Mouse (Mus musculus) embryonic facial prominence, embryonic 11.5 days (tissue): ENCODE data around the gene Cdan1. TPM values are rescaled to one million over a fixed set of nuclear protein-coding genes. Genes with fewer than 3 reads are reported as not detected.

ENCODE experiments used
- ATAC-seq: fragments of 200-750 bp; cut with Nextera tagmentation; replicated peaks from 2 replicates; pipeline ENCODE4 v1.8.0; 2017; ENCODE audit warnings: low read depth; ENCODE audit not compliant: insufficient number of reproducible peaks, low FRiP score, low TSS enrichment
- DNase-seq: peaks from one replicate; pipeline ENCODE4 v3.0.0-alpha.2; 2015; ENCODE audit warnings: low spot score
- H3K27ac ChIP-seq: fragments of 300-500 bp; sonication (generic); replicated peaks from 2 replicates; pipeline ENCODE4 v1.5.1; 2014; ENCODE audit warnings: mild to moderate bottlenecking, low read depth, low read length, control low read depth
- H3K27me3 ChIP-seq: fragments of 300-500 bp; sonication (generic); 2 replicates; pipeline ENCODE4 v1.6.1; 2014; ENCODE audit warnings: mild to moderate bottlenecking, low read length, moderate library complexity, mixed read lengths; ENCODE audit not compliant: control insufficient read depth, insufficient read depth
- H3K36me3 ChIP-seq: fragments of 300-500 bp; sonication (generic); replicated peaks from 2 replicates; pipeline ENCODE4 v1.6.1; 2014; ENCODE audit warnings: low read depth, mild to moderate bottlenecking, low read length, moderate library complexity, mixed read lengths; ENCODE audit not compliant: control insufficient read depth, insufficient read depth
- H3K4me1 ChIP-seq: fragments of 300-500 bp; sonication (generic); 2 replicates; pipeline ENCODE4 v1.6.1; 2014; ENCODE audit warnings: low read length, mixed read lengths; ENCODE audit not compliant: control insufficient read depth, insufficient read depth
- H3K4me2 ChIP-seq: fragments of 300-500 bp; sonication (generic); 2 replicates; pipeline ENCODE4 v1.6.1; 2014; ENCODE audit warnings: low read depth, mild to moderate bottlenecking, control low read depth, low read length, moderate library complexity
- H3K4me3 ChIP-seq: fragments of 300-500 bp; sonication (generic); 2 replicates; pipeline ENCODE4 v1.5.1; 2014; ENCODE audit warnings: low read depth, low read length, control low read depth
- H3K9ac ChIP-seq: fragments of 300-500 bp; sonication (generic); replicated peaks from 2 replicates; pipeline ENCODE4 v1.6.1; 2014; ENCODE audit warnings: mild to moderate bottlenecking, control low read depth, low read length
- H3K9me3 ChIP-seq: fragments of 300-500 bp; sonication (generic); replicated peaks from 2 replicates; pipeline ENCODE4 v1.6.1; 2016; ENCODE audit warnings: mild to moderate bottlenecking, low read length, inconsistent platforms, mixed read lengths; ENCODE audit not compliant: control insufficient read depth
- WGBS: fragments of 180-500 bp; shearing (Covaris S2); extraction: QIAGEN DNeasy Blood & Tissue Kit; methylation state at CpG from one replicate; pipeline ENCODE4 v1.1.7; 2014; 5-methylcytosine and 5-hydroxymethylcytosine counted together
- polyA plus RNA-seq: library from polyadenylated mRNA; unstranded; fragments of >200 nt; fragmentation: Nextera tagmentation; extraction: Ambion mirVana; gene quantifications from 2 replicates; pipeline ENCODE4 v1.2.1, GENCODE M21; 2014

The Cdan1 gene
- polyA plus RNA-seq, 1 experiment from 2014 or later, result 6.8 TPM

DNA sequence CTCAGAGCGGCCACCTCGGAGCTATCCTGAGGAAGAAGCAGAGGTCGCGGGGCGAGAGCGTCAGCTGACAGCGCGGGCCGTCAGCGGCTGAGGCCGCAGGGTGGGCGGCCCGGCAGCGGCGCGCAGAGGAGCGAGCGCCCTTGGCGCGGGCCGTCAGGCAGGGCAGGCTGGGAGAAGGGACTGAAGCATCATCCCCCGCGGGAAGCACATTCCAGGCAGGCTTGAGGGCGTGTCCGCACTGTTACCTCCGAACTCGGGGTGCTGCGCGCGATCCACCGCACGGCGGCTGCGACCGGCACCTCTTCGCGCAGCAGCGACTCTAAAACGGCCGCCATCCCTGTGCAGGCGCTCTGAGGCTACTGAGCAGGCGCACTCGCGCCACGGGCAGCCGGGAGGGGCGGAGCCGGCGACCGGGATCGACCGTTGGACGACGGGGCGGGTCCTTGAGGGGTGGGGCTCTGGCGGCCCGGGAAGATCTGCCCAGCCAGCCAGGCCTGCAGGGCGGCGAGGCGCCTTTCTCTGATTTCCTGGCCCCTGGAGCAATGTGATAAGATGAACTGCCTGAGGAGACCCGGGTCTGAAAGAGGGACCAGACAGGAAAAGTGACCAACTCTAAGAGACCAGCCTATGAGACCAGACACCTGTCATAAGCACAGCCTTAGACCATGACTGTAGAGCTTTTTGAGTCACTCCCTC lies 118.6 kb downstream of the Cdan1 start:
- H3K36me3 ChIP-seq, result no peaks in the 10 kb centered on the region
- peak overlapping the region; percentile 83 for H3K27ac ChIP-seq
- H3K4me2 ChIP-seq, result peak overlapping the region; percentile 91
- H3K4me3 ChIP-seq, result peak overlapping the region; percentile 84
- peak; percentile 96 for ATAC-seq
- H3K9me3 ChIP-seq, result no peaks in the 10 kb centered on the region
- H3K9ac ChIP-seq, result peak overlapping the region; percentile 93
- H3K27me3 ChIP-seq, result no peaks in the 10 kb centered on the region
- H3K4me1 ChIP-seq, result no peaks in the 10 kb centered on the region
- under 1% methylated on average over 60 of the region's 61 CpGs for WGBS
- peak; percentile 95 for DNase-seq

DNA sequence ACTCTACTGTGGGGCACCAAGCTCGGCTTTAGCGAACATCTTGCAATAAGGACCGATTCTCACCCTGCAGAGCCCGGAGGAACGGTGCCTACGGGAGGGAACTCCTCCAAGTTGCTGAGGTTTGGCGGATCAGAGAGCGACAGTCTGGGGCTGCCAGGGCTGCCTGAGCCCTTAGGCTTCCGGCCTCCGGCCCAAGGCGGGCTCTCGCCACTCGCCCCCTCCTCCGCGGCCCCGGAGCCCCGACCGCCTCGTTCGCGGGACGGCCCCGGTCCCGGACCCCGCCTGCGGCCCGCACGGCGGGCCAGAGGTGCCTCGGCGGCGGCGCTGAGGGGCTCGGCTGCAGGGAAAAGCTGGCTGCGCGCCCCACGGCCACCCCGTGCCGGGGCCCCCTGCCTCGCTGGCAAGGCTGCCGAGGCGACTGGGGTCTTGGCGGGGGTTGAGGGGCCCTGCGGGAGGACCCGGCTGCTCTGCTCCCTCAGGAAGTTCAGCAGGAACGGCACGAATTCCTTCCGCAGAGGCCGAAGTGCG lies 119.2 kb downstream of the Cdan1 start:
- H3K36me3 ChIP-seq, result no peaks in the 10 kb centered on the region
- peak overlapping the region; percentile 83 for H3K27ac ChIP-seq
- H3K27me3 ChIP-seq, result no peaks in the 10 kb centered on the region
- under 1% methylated on average over 47 of the region's 50 CpGs for WGBS
- no peaks in the 10 kb centered on the region for H3K9me3 ChIP-seq
- H3K4me3 ChIP-seq, result peak overlapping the region; percentile 84
- peak overlapping the region; percentile 93 for H3K9ac ChIP-seq
- ATAC-seq, result peak; percentile 58
- peak; percentile 18 for DNase-seq
- peak overlapping the region; percentile 91 for H3K4me2 ChIP-seq
- H3K4me1 ChIP-seq, result no peaks in the 10 kb centered on the region

DNA sequence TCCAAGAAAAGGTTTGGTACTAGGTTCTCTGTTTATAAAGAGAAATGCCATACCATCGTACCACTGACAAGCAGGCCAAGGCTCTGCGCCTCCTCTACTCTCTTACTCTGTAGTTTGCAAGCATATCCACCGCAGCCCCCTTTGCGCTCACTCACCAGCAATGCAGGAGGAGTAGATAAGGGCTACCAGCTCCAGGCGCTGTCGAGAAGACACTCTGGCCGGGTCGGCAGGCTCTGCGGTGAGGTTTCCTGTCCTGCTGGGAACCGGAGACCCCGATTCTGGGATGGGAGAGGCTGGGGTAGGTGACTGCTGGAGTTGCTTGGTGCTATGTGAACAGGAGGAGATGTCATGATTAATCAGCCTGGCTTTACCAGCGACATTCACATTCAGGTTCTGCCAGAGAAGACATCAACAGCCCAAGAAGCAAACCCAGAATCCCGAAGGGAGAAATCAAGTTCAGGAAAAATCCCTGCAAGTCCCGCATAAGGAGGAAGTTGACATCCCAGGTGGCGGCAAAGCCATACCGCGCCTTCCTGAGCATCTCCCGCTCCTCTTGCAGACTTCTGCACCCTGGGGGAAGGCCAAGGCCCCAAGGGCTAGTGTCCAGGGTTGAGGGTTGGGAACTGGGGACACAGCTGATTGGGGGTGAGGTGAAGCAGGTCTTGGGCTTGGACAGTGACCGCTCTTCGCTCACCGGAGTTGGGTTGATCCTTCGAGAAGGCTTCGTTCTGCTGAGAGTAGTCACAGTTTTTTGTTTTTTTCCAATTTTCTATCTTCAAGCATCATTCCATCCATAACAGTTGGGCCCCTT lies 119.9 kb downstream of the Cdan1 start:
- Histone ChIP-seq H3K9ac (peak overlapping the region; percentile 93), H3K27me3 (no peaks in the 10 kb centered on the region), H3K27ac (no peak overlapping the region), H3K36me3 (no peaks in the 10 kb centered on the region), H3K9me3 (no peaks in the 10 kb centered on the region), H3K4me3 (peak overlapping the region; percentile 84), H3K4me2 (peak overlapping the region; percentile 91), H3K4me1 (no peaks in the 10 kb centered on the region)
- WGBS, result 10% methylated on average over 23 of the region's 23 CpGs
- DNase-seq (peak; percentile 11), ATAC-seq (no peak)

DNA sequence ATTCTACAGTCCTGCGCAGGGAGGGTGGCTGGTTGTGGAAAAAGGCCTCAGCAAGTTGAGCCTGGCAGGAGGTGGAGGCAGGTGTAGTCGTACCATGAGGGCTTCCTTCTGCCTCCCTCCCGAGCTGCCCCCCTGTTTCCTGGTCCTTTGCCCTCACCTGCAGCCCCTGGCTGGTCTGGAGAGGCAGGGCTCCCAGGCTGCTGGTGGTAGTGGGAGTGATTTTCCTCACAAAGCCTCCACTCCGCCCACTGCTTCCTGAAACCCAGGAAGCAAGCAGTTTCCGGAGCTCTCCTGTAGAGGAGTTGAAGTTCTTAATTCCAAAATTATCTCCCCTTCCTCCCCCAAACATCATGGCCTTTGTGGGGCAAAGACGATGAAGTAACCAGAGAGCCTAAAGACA lies 125.8 kb downstream of the Cdan1 start:
- no peaks in the 10 kb centered on the region for H3K27me3 ChIP-seq
- ATAC-seq (no peak), DNase-seq (no peak)
- no peaks in the 10 kb centered on the region for H3K9me3 ChIP-seq
- no peak overlapping the region for H3K9ac ChIP-seq
- H3K36me3 ChIP-seq, result no peaks in the 10 kb centered on the region; the same call in none of the 2 replicates
- WGBS, result 87% methylated on average over 6 of the region's 6 CpGs
- H3K27ac ChIP-seq, result no peak overlapping the region
- H3K4me3 ChIP-seq, result no peak overlapping the region
- H3K4me1 ChIP-seq, result no peaks in the 10 kb centered on the region
- H3K4me2 ChIP-seq, result no peak overlapping the region

DNA sequence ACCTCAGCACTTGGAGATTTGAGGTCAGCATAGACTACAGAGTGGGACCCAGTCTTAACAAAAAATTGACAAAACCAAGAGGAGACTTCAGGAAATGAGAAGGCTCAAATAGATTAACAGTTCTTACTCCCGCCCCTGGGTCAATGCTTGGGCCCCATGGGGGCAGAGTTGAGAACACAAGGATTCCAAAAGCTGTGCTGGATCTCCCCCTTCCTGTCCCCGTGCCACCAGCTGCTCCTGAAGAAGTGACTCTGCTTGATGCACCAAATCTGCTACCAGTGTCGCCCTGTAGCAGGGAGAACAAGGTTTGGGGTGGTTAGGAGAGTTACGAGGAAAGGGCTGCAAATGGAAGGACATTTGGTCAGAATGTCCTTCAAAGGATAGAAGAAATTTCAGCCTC lies 126.3 kb downstream of the Cdan1 start:
- 81% methylated on average over 4 of the region's 4 CpGs for WGBS
- H3K36me3 ChIP-seq, result peaks cover 2% of the 10 kb centered on the region
- no peaks in the 10 kb centered on the region for H3K27me3 ChIP-seq
- ATAC-seq, result no peak
- no peaks in the 10 kb centered on the region for H3K4me1 ChIP-seq
- no peak overlapping the region for H3K4me2 ChIP-seq
- no peaks in the 10 kb centered on the region for H3K9me3 ChIP-seq
- no peak overlapping the region for H3K4me3 ChIP-seq
- no peak overlapping the region for H3K9ac ChIP-seq
- DNase-seq, result no peak
- no peak overlapping the region for H3K27ac ChIP-seq

DNA sequence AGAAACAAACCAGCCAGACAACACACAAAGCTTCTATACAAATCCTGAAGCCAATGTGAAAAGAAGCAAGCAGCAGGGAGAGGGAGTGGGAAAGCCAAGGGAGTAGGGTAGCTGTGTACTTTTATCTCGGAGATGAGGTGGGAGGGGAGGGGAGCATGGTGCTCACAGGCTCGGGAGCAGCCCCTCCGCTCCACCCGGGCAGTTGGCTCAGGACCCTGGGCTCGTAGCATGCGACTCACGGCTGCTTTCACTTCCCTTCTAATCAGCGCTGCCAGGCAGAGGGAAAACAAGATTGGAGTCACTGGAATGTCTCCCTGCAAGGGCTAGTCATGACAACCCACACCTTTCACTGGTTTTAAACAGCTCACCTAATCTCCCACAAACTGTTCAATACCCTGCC lies 127.4 kb downstream of the Cdan1 start:
- H3K9ac ChIP-seq, result no peak overlapping the region
- H3K4me3 ChIP-seq, result no peak overlapping the region
- H3K27ac ChIP-seq, result no peak overlapping the region
- ATAC-seq, result no peak
- no peak overlapping the region for H3K4me2 ChIP-seq
- H3K4me1 ChIP-seq, result no peaks in the 10 kb centered on the region
- WGBS, result 87% methylated on average over 8 of the region's 8 CpGs
- H3K9me3 ChIP-seq, result no peaks in the 10 kb centered on the region
- DNase-seq, result no peak
- H3K27me3 ChIP-seq, result no peaks in the 10 kb centered on the region
- peaks cover 8% of the 10 kb centered on the region for H3K36me3 ChIP-seq

DNA sequence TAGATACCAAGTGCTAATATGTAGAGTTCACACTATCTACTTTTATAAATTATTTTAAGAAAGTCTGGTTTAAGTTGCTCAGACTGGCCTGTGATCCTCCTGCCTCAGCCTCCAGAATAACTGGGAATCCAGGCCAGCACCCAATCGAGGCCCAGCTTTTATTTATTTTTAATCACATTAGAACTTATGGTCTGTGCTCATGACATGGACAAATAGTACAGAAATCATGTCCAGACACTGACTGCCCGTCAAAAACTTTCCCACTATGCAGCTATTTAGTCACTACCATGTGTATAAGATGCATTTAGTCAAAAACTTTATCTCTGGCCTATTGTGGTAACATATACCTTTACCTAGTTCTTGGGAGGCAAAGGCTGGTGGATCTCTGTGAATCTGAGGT lies 128.0 kb downstream of the Cdan1 start:
- Histone ChIP-seq H3K36me3 (peaks cover 8% of the 10 kb centered on the region), H3K27me3 (no peaks in the 10 kb centered on the region), H3K27ac (no peak overlapping the region), H3K4me3 (no peak overlapping the region), H3K4me2 (no peak overlapping the region), H3K9ac (no peak overlapping the region), H3K4me1 (no peaks in the 10 kb centered on the region), H3K9me3 (no peaks in the 10 kb centered on the region)
- DNase-seq, result no peak
- 85% methylated on average over 2 of the region's 2 CpGs for WGBS
- no peak for ATAC-seq

DNA sequence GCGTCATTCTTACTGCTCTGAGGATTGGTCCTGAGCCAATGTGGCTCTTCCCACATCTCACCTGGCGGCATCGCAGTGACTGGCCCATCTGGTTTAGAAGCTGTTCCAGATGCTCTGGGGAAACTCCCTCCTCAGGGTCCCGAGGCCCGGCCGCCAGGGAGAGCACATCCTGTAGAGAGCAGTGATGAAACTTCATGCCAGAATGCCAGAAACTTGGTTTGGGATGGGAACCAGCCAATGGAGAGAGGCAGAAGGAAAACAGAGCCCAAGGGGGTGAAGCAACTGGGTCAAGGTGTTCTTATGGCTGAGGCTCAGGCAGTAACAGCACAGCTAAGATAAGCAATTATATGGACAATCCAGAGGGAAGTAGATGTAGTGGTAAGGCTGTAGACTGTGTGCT lies 129.1 kb downstream of the Cdan1 start:
- 92% methylated on average over 6 of the region's 6 CpGs for WGBS
- H3K9me3 ChIP-seq, result no peaks in the 10 kb centered on the region
- no peak for DNase-seq
- no peak overlapping the region for H3K9ac ChIP-seq
- no peaks in the 10 kb centered on the region for H3K27me3 ChIP-seq
- no peak overlapping the region for H3K4me3 ChIP-seq
- H3K36me3 ChIP-seq, result peaks cover 8% of the 10 kb centered on the region
- no peak overlapping the region for H3K4me2 ChIP-seq
- no peaks in the 10 kb centered on the region for H3K4me1 ChIP-seq
- no peak overlapping the region for H3K27ac ChIP-seq
- no peak for ATAC-seq
